Mouse (Mus musculus) cerebellum, adult 11-12 months (tissue): ENCODE measurements at regions not wholly inside any gene's neighbourhood (a gene's known extent, or its start where the extent isn't known, plus 50 kb on each side); places are given as distances from the start of the nearest gene placed in this dataset.
A peak's percentile ranks its signal among the peaks of the same experiment; 100 is the strongest.

Experiments used
- DNase-seq: peaks from one replicate; pipeline ENCODE4 v3.0.0; 2022

DNA sequence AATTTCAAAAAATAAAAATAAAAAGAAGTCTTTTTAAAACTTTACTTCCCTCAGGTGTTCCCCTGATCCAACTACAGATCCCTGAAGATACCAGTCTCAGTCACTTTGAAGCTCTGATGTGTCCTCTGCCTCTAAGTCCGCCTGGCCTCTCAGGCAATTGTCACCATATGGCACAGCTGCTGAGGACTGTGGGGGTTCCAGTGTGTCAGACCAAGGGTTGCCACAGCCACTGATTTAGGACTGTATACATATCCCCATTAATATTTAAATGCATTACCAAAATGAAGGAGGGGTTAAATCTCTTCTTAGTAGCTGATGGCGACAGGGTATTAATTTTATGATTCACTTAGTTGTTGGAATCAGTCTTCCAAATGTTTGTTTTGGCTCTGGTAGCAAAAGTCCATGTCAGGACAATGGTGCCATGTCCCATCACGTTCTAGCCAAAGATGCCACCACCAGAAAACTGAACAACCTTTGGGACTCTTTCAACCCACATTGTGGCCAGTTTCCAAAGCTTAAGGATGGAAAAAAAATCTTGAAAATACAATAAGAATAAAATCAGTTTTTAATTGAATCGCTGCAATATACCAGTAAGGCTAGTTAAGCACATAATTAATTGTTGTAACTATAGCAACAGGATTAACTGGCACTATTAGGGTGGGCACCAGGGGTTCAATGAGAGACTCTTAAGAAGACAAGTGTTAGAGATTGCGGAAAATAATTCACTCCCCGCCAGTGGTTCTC lies 62.5 kb downstream of the Arrdc4 start:
- DNase-seq, result no peak

DNA sequence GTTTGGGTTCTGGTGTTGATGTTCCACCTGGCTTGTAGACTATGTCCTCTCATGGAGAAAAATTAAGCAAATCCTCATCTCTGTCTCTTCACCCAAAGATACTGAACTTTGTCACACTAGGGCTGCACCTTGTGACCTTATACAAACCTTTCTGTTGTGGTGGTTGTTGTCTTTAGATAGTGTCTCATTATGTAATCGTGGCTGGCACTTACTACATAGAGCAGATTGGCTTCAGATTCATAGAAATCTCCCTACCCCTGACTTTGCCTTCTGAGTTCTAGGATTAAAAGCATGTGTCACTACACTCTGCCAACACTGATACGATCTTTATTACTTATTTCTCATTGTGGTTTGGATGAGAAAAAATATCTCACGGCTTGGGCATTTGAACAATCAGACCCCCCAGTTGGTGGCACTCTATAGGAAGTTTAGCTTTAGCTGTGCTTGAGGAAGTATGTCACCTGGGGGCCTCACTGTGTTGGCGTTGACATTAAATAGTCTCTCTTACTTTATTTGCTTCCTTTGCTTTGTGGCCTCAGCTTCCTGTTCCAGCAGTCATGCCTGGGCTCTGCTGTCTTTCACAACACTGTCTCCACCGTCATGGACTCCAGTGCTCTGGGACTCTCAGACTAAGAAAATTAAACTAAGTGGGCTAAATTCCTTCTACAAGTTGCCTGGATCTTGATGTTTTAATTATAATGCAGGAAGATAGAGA lies 66.0 kb downstream of the Arrdc4 start:
- no peak for DNase-seq

DNA sequence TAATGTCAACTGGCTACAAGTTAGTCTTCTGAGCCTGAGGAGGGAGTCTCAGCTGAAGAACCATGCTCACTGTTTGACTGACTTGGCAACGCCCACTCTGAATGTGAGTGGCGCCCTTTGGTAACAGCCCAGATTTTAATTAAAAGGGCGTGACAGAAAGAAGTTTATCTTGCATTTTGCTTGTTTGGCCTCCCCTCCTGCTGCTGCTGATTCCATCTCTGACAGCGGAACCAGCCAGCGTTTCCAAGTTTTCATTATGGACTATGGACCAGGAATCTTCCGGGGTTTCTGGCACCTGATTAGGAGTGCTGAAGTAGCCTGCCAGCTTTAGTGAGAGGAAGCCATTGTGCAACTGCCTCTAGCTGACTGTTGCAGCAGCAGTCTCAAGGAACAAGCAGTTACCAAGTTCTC lies 66.7 kb downstream of the Arrdc4 start:
- DNase-seq, result no peak

DNA sequence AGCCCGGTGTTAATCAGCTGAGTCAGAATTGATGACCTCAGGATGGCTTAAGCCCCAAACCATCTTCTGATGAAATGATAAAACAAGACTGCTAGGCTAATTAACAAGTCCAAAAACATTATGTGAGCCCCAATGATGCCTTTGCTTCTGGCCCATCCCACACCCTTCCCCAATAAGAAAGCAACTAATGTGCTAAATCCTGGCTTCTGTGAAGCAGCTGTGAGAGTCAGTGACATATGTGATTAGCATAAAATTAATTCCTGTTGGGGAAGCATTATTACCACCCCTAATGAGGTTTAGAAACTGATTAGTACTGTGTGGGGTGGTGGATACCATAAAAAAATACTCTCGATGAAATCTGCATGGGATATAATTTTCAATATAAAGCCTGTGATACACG lies 69.3 kb downstream of the Arrdc4 start:
- DNase-seq, result no peak

DNA sequence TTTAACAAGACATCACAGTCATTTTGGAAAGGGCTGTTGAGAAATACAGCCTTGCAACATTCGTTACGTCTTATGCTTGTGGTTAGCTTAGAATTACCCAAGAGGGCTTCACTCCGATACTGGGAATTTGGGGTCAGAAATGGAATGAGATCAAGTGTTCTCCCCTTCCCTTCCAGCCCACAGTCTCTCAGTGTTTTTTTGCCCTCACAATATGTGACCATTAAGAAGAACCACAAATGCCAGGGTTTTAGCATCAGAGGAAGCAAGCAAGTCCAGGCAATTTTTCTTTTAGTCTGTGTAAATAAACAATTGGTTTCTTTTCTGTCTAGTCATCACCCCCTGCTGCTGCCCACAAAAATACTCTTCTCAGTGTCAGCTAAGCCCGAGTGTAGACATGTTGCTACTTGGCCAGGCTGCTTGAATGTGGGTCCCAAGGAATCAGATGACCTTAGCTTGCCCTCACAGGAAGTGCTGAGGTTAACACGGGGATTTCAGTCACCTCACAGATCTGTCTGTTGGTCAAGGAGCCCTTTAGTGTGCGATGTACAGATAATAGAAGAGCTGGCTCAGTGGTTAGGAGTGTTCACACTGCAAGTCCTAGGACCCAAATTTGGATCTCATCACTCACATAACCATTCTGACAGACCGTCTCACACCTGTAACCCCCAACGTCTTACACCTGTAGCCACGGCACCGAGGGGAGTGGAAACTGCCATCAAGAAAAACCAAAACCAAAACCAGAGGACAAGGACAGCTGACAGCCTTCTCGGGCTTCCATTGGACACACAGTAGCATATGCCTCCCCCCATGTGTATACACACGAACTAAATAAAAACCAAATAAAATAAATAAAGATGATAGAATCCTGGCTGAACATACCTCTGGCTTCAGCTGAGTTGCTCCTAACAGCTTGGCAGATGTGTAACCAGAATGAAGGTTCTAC lies 81.0 kb downstream of the Arrdc4 start:
- DNase-seq, result no peak

DNA sequence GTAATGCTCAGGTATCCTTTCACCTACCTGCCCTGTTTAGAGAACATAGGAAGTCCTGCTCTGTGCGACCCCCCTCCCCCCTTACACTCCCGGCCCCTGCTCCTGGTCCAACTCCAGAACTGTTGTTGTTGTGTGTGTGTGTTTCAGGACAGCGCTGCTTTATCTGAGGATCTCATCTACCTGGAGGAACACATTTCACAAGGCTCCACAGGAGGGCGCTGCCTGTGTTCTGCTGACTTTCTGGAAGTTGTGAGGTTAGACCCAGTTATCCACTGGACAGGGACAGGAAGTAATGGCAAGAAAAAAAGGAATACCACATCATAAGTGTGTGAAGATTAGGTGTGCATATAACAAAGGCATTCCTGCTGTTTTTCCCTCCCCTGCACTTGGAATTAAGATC lies 81.8 kb downstream of the Arrdc4 start:
- DNase-seq, result no peak

DNA sequence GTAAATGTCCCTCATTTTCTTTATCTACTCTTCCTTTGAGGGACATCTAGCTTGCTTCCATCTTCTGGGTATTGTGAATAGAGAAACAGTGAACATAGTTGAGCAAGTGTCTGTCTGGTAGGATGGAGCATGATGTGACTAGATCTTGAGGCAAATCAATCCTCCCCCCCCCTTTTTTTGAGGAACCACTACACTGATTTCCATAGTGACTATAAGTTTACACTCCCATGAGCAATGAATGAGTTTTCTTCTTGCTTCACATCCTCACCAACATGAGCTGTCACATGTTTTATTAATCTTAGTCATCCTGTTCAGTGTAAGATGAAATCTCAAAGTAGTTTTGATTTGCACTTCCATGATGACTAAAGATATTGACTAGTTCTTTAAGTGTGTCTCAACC lies 92.7 kb downstream of the Arrdc4 start:
- no peak for DNase-seq

DNA sequence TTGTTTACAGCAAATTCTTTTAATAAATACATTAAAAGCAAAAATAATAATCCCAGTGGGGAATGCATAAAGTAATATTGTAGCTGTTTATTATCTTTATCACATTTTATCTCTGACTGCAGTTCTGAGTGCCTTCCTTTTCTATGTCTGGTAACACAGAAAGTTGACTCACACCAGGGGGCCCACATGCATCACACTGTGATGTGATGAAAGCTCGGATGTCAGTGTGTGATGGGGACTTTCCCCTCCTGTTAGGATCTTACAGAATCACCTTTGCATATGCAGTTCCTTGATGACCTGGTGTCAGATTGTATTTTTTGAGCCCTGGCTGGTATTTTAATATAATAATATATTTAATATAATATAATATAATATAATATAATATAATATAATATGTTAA lies 95.5 kb downstream of the Arrdc4 start:
- no peak for DNase-seq

DNA sequence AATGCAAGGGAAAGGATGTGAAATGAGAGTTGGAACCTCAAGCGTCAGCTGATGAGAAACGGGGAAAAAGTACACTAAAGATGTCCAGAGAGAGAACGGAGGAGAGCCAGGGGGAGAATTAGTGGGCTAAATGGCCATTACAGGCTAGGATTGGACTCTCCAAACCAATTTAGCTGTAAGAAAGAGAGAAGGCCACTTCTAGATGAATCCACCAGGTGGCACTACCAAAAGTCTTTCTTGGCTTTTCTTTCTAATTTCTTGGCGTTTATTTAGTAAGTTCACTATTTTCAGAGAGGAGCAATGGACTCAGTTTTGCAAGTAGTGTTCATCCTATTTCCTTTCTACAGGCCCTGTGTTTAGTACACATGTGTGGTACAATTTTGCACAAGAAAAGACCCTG lies 97.6 kb downstream of the Arrdc4 start:
- no peak for DNase-seq

DNA sequence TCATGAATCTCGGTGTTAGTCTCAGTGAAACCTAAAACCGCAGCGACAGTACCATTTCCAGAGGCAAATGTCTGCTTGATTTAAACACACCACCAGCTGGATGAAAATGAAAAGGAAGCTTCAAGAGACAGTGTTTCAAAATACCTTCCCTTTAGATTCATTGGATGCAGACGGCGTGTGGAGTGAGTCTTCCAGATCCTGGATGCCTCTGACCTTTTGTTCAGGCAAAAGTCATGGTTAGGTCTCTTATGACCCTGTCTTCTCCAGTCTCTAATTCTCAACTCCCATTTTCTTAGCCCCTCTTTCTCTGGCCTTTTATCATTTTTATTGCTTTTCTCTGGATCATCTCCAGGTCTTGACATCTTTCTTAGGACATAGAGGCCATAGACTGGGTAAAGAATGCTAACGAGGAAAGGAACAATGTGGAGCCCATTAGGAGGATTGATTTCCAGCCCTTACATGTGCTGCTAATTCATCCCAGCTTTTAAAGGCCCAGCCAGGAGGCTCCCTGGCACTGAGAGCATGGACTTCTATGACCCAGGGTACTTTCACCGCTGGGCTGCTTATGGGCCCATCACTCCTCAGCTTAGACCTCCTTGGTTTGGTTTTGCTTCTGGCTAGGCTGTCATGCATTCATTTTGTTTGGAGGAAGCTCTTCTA lies 111.4 kb downstream of the Arrdc4 start:
- DNase-seq, result no peak

DNA sequence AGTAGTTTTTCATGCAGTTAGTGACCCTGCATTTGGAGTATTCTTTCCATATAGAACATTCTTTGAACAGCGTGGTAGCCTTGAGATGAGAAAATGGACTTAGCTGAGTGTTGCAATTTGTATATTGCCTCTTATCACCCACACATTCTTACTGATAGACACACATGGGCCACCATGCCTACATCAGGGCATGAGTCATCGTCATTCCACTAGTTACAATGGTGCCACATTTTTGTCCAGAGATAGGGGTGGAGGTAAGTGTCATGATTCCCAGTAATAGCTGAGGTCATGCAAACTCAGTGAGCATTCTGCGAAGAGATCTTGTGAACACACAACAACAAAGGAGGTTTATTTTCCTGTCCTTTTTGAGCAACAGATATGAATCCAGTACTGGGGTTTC lies 128.0 kb downstream of the Arrdc4 start:
- DNase-seq, result no peak

DNA sequence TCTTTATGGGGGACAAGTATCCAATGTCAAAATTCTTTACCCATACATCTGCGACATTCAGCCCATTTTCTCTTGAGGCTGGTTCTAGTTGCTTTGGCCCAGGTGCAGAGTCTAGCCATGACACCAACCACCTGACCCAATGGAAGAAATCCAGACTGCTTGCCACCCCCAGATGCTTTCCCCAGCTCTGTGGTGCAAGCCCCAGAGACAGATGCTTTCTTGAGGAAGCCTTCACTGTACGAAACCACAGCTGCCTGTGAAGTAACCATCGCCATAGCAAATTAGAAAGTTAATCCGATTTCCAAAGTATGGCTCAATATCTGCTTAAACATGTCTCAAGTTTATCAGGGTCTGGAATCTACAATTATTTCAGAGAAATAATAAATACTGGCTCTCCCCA lies 138.5 kb downstream of the Arrdc4 start:
- no peak for DNase-seq

DNA sequence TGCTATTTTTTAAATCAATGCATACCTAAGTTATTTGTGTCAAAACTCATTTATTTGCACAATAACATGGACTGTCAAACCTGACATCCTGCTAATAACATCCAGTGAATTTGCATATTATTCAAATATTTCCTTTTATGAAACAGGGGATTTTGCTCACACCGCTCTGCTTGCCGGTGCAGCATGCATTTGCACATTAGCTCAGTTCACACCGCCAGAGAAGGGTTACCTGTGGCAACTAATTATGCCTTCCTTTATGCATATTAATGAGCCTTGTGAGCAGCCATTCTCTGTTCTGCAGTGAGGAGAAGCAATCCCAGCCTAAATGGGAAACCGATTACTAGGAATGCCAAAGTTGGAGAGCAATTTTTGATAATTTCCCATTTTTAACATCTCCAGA lies 141.9 kb downstream of the Arrdc4 start:
- no peak for DNase-seq

DNA sequence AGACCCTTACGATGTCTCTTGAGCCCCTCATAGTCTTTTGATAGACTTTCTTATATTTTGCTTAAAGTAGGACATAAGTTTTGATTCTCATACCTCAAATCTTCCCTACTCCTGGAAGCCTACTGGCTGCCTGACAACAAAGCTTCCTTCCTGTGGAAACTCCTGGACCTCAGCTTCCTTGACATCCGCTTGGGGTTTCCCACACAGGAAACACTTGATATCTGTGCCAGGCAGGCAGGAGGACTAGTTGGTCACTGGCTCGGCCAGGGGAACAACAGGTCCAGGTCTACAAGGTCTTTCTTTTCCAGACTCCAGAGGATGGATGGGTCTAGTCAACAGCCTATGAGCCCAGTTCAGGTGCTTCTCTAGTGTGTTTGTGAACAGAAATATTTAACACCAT lies 142.8 kb downstream of the Arrdc4 start:
- DNase-seq, result no peak

DNA sequence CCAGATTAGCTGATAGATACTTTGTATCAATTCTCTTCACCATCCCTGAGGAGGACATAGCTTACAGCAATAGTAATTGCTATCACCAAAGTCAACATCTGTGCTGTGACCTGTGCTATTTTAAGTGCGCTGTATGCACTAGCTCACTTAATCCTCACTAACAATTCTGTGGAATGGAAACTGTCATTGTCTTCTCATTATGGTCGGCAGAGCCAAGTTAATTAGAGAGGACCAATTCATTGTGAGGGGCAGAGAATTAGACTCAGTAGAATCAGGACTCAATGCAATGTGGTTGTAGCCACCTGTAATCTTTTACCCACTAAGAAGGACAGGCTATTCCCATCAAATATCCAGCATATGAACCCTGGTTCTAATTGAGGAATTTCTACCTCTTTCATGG lies 145.3 kb downstream of the Arrdc4 start:
- no peak for DNase-seq

DNA sequence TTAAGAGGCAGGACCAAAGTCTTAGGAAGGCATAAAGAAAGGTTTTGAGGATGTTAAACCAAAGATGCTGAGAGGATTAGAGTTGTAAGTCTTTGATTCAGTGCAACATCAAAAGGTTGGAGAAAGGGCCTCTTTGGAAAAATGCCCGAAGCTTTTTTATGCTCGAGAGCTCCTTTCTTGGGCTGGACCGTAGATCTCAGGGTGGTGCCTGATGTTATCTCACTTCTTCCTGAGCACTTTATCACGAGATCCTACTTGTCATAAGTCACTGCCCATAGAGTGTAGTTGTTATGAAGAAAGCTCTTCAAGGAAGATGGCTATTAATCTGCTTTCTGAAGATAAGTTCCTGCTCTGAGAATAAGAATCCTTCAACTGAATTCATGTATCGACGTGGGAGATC lies 147.0 kb downstream of the Arrdc4 start:
- no peak for DNase-seq

DNA sequence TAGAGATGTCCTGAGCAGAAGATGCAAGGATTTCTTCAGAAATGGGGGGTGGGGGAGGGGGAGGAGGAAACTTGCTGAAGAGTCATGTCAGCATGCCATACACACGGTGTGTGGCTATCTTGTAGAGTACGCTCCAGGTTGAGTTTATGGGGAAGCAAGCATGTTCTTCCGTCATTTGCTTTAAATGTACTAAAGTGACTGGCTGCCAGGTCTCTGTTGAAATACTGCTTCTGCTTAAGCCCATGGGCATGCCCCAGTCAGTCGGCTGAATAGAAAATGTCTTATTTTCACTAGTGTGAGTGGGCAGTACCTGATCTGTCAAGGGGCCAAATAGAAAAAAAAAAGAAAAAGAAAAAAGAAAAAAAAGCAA lies 155.0 kb downstream of the Arrdc4 start:
- no peak for DNase-seq

DNA sequence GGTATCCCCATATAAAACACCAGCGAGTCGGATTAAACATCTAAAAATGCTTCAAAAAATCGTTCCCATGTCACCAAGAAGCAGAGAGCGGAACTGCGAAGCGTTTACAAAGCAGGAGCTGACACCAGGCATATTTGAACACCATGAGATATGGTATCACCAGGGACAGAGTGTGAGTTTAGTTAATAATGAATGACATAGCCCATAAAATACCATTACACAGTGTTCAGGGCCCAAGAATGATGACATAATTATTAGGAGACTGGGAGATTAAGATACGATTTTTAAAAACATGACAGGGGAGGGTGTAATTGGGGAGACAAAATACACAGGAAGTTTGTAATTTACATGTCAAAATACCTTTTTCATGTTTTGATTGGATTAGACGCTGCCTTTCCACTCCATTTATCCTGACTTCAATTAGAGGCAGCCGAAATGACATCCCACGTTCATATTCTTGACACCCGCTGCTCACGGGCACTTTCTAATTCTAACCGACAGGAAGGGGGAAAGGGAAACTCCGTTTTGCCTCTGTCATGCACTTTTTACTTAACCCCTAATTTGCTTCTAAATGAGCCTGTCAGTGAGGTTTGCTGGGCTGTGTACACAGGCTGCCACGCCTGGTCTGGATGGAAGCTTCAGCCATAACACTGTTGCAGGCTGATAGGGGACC lies 155.6 kb downstream of the Arrdc4 start:
- no peak for DNase-seq

DNA sequence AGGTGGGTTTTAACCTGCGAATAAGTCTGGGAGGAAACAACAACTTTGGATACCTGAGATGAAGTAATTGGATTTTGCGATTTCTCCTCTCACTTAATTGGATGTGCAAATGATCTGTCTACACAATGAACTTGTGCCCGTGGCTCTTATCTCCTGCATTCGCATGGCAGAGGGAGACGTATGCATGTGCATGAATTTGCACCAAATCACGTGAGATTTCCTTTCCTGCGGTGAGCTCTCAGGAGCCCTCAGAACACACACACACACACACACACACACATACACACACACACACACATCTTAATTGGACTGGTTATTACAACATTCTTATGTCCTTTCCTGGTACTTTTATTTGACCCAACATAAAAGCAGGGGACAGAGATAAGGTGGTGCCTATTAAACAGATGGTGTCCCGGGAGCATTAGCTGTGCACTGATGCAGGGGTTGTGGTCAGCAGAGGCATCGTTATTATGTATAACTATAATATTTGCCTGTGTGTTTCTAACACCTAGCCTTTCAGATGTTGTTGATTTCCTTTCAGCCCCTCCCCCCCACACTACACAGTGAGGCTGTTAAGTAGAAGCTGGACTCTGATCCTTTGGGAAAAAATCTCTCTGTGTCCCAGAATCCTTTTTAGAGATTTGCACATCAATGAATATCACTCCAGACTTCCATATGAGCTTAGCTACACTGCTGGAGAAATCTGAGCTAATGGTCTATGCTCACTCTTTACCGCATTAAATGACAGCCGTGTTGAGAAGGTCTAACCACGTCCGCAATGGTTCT lies 166.3 kb downstream of the Arrdc4 start:
- DNase-seq, result no peak

DNA sequence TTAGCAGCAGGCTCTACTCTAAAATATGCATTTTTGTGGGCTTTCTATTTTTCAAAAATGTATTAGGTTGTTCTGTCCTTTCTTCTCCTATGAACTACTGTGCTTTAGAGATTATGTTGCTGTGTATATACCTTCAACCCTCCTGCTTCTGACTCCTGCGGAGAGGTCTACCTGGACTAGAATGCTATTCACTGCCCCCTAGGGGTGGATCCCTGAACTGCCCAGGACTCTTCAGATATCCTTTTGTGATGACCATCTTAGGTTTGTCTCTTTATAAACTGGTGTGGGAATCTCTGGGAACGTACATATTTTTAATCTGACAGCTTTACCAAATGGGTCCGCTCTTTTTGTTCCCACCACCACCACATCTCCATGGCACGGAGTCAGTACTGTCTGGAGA lies 168.4 kb downstream of the Arrdc4 start:
- DNase-seq, result peak; percentile 10

DNA sequence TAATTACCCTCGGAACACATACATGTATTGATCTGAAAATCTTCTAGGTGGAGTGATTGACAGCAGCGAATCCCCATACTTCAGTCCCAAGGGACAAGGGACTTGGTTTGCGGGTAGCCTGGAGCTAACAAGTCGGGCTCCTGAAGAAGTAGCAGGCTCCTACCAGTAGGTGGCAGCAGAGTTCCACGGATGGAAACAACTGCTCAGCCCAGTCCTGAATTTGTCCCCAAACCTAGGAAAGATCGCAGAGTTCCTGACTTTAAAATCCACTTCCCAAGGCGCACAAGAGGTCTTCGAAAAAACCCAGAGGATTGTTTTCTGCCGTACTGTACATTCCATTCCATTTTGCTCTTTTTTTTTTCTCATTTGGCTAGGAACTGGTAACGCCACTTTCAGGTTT lies 169.4 kb downstream of the Arrdc4 start:
- peak; percentile 51 for DNase-seq

DNA sequence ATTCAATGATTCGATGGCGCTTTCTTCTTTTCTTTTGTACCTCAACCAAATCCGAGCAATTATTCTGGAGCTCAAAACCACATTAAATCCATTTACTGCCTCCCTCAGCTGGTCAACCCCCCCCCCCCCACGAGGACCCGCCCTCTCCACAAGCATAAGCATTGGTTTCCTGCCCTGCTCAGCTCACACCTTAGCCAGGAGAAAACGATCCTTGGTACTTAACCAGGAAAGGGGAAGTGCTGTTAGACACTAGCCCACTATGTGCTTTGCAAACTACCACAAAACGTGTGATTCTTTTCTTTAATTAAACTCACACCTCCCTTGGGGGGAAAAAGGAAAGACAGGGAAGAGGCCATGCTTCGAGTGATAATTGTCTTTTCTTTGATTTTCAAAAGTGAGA lies 169.8 kb downstream of the Arrdc4 start:
- no peak for DNase-seq
